Mouse (Mus musculus) MEL (cell line): ENCODE data around the gene Ubtd2. TPM values are rescaled to one million over a fixed set of nuclear protein-coding genes. Genes with fewer than 3 reads are reported as not detected.

Experiments
- DNase-seq: peaks from one replicate; pipeline ENCODE4 v3.0.0; 2011; ENCODE audit warnings: low read depth, low spot score
- H3K27ac ChIP-seq: 2 replicates; pipeline ENCODE4 v1.5.1; 2012; ENCODE audit warnings: low read depth, mild to moderate bottlenecking, control low read depth, low read length, moderate library complexity; ENCODE audit not compliant: control insufficient read depth
- H3K27me3 ChIP-seq, 2 experiments: fragments of 150-350 bp in 1 of 2; sonication (generic) in 1 of 2; 2 replicates each; pipeline ENCODE4 v1.6.1; 2012; ENCODE audit warnings: low read length in 2 of 2, mild to moderate bottlenecking in 2 of 2, improper control_type of control experiment in 1 of 2, moderate library complexity in 1 of 2; ENCODE audit not compliant: insufficient read depth in 2 of 2, control insufficient read depth in 1 of 2
- H3K36me3 ChIP-seq, 2 experiments: 2 replicates each; pipeline ENCODE4 v1.6.1; 2012 to 2014; ENCODE audit warnings: low read length in 2 of 2, improper control_type of control experiment in 1 of 2, inconsistent platforms in 1 of 2, mild to moderate bottlenecking in 1 of 2; ENCODE audit not compliant: insufficient read depth in 2 of 2, control insufficient read depth in 1 of 2
- H3K4me1 ChIP-seq, 2 experiments: fragments of 150-350 bp in 1 of 2; sonication (generic) in 1 of 2; 2 replicates each; pipeline ENCODE4 v1.6.1; 2012; ENCODE audit warnings: low read length in 2 of 2, improper control_type of control experiment in 1 of 2, mild to moderate bottlenecking in 1 of 2; ENCODE audit not compliant: insufficient read depth in 2 of 2, control insufficient read depth in 1 of 2
- H3K4me3 ChIP-seq, 2 experiments: fragments of 150-350 bp in 1 of 2; sonication (generic) in 1 of 2; 2 replicates each; pipeline ENCODE4 v1.5.1; 2012; ENCODE audit warnings: low read depth in 2 of 2, low read length in 2 of 2, mild to moderate bottlenecking in 2 of 2, moderate library complexity in 2 of 2, control low read depth in 1 of 2, improper control_type of control experiment in 1 of 2; ENCODE audit not compliant: control insufficient read depth in 1 of 2, insufficient read depth in 1 of 2
- H3K79me2 ChIP-seq: 2 replicates; pipeline ENCODE4 v1.6.1; 2012; ENCODE audit warnings: mild to moderate bottlenecking, low read length, moderate library complexity; ENCODE audit not compliant: control insufficient read depth, poor library complexity, insufficient read depth
- H3K9ac ChIP-seq: 2 replicates; pipeline ENCODE4 v1.6.1; 2012; ENCODE audit warnings: low read depth, mild to moderate bottlenecking, control low read depth, low read length, moderate library complexity; ENCODE audit not compliant: control insufficient read depth, poor library complexity, severe bottlenecking
- H3K9me3 ChIP-seq: fragments of 150-350 bp; sonication (generic); replicated peaks from 2 replicates; pipeline ENCODE4 v1.6.1; 2012; ENCODE audit warnings: mild to moderate bottlenecking, low read length, improper control_type of control experiment, moderate library complexity; ENCODE audit not compliant: insufficient read depth
- BHLHE40 ChIP-seq: IDR thresholded peaks from 2 replicates; pipeline ENCODE4 v1.6.1; 2012; ENCODE audit warnings: low read depth, mild to moderate bottlenecking, inconsistent platforms, low read length, improper control_type of control experiment, borderline replicate concordance
- CHD2 ChIP-seq: IDR thresholded peaks from 2 replicates; pipeline ENCODE4 v1.6.1; 2011; ENCODE audit warnings: low read length, improper control_type of control experiment
- CTCF ChIP-seq, 3 experiments: IDR thresholded peaks in 2 of 3; conservative IDR thresholded peaks in 1 of 3; 2 replicates each; pipeline ENCODE4 v1.5.1; 2011 to 2012; ENCODE audit warnings: low read length in 3 of 3, low read depth in 2 of 3, mild to moderate bottlenecking in 2 of 3, improper control_type of control experiment in 1 of 3, inconsistent platforms in 1 of 3, mixed read lengths in 1 of 3, moderate library complexity in 1 of 3; ENCODE audit not compliant: control insufficient read depth in 1 of 3, insufficient read depth in 1 of 3, poor library complexity in 1 of 3, severe bottlenecking in 1 of 3
- E2F4 ChIP-seq: IDR thresholded peaks from 2 replicates; pipeline ENCODE4 v1.6.1; 2011; ENCODE audit warnings: low read depth, low read length, improper control_type of control experiment, borderline replicate concordance
- ELF1 ChIP-seq: IDR thresholded peaks from 2 replicates; pipeline ENCODE4 v1.6.1; 2014; ENCODE audit warnings: low read depth, mild to moderate bottlenecking, inconsistent platforms, low read length, improper control_type of control experiment, moderate library complexity
- GABPA ChIP-seq: IDR thresholded peaks from 2 replicates; pipeline ENCODE4 v1.6.1; 2012; ENCODE audit warnings: low read depth, mild to moderate bottlenecking, inconsistent platforms, low read length, improper control_type of control experiment, moderate library complexity
- HCFC1 ChIP-seq: IDR thresholded peaks from 2 replicates; pipeline ENCODE4 v1.6.1; 2012; ENCODE audit warnings: low read depth, mild to moderate bottlenecking, inconsistent platforms, low read length, improper control_type of control experiment, moderate library complexity
- KAT2A ChIP-seq: conservative IDR thresholded peaks from 2 replicates; pipeline ENCODE4 v1.6.1; 2012; ENCODE audit warnings: low read depth, low read length, improper control_type of control experiment, inconsistent platforms
- MAX ChIP-seq: IDR thresholded peaks from 2 replicates; pipeline ENCODE4 v1.6.1; 2011; ENCODE audit warnings: low read length, improper control_type of control experiment
- MAZ ChIP-seq: IDR thresholded peaks from 2 replicates; pipeline ENCODE4 v1.6.1; 2012; ENCODE audit warnings: low read depth, mild to moderate bottlenecking, inconsistent platforms, low read length, improper control_type of control experiment
- MXI1 ChIP-seq: IDR thresholded peaks from 2 replicates; pipeline ENCODE4 v1.6.1; 2011; ENCODE audit warnings: mild to moderate bottlenecking, low read depth, low read length, improper control_type of control experiment
- MYB ChIP-seq: IDR thresholded peaks from 2 replicates; pipeline ENCODE4 v1.6.1; 2011; ENCODE audit warnings: mild to moderate bottlenecking, low read depth, low read length, improper control_type of control experiment
- MYC ChIP-seq: IDR thresholded peaks from 2 replicates; pipeline ENCODE4 v1.6.1; 2011; ENCODE audit warnings: low read depth, mild to moderate bottlenecking, low read length, improper control_type of control experiment, moderate library complexity
- NELFE ChIP-seq: IDR thresholded peaks from 2 replicates; pipeline ENCODE4 v1.6.1; 2011; ENCODE audit warnings: low read depth, low read length, improper control_type of control experiment
- NRF1 ChIP-seq: IDR thresholded peaks from 2 replicates; pipeline ENCODE4 v1.6.1; 2014; ENCODE audit warnings: low read depth, mild to moderate bottlenecking, inconsistent platforms, low read length, improper control_type of control experiment, moderate library complexity; ENCODE audit not compliant: poor library complexity, insufficient read depth, severe bottlenecking
- POLR2A ChIP-seq, 2 experiments: IDR thresholded peaks; 2 replicates each; pipeline ENCODE4 v1.6.1; 2011 to 2012; ENCODE audit warnings: low read length in 2 of 2, mild to moderate bottlenecking in 2 of 2, control low read depth in 1 of 2, improper control_type of control experiment in 1 of 2, low read depth in 1 of 2, moderate library complexity in 1 of 2; ENCODE audit not compliant: control insufficient read depth in 1 of 2, insufficient read depth in 1 of 2, poor library complexity in 1 of 2
- POLR2AphosphoS5 ChIP-seq: IDR thresholded peaks from 2 replicates; pipeline ENCODE4 v1.6.1; 2012; ENCODE audit warnings: low read depth, borderline replicate concordance, mild to moderate bottlenecking, inconsistent platforms, low read length, moderate library complexity, mixed read lengths
- RAD21 ChIP-seq: IDR thresholded peaks from 2 replicates; pipeline ENCODE4 v1.6.1; 2011; ENCODE audit warnings: mild to moderate bottlenecking, low read depth, low read length, improper control_type of control experiment
- RCOR1 ChIP-seq: IDR thresholded peaks from 2 replicates; pipeline ENCODE4 v1.6.1; 2012; ENCODE audit warnings: low read depth, mild to moderate bottlenecking, inconsistent platforms, low read length, improper control_type of control experiment
- SIN3A ChIP-seq: IDR thresholded peaks from 2 replicates; pipeline ENCODE4 v1.6.1; 2012; ENCODE audit warnings: low read length, improper control_type of control experiment, inconsistent platforms
- TCF12 ChIP-seq: IDR thresholded peaks from 2 replicates; pipeline ENCODE4 v1.6.1; 2014; ENCODE audit warnings: low read depth, mild to moderate bottlenecking, inconsistent platforms, low read length, improper control_type of control experiment, moderate library complexity
- UBTF ChIP-seq: IDR thresholded peaks from 2 replicates; pipeline ENCODE4 v1.6.1; 2012; ENCODE audit warnings: low read depth, mild to moderate bottlenecking, inconsistent platforms, low read length, improper control_type of control experiment, moderate library complexity, borderline replicate concordance; ENCODE audit not compliant: insufficient read depth
- USF2 ChIP-seq, 2 experiments: IDR thresholded peaks; 2 replicates each; pipeline ENCODE4 v1.6.1; 2011 to 2012; ENCODE audit warnings: improper control_type of control experiment in 2 of 2, low read length in 2 of 2, borderline replicate concordance in 1 of 2, inconsistent platforms in 1 of 2, low read depth in 1 of 2, mild to moderate bottlenecking in 1 of 2; ENCODE audit not compliant: insufficient read depth in 1 of 2
- ZKSCAN1 ChIP-seq: IDR thresholded peaks from 2 replicates; pipeline ENCODE4 v1.6.1; 2012; ENCODE audit warnings: low read depth, mild to moderate bottlenecking, inconsistent platforms, low read length, improper control_type of control experiment, moderate library complexity
- ZMIZ1 ChIP-seq: IDR thresholded peaks from 2 replicates; pipeline ENCODE4 v1.6.1; 2012; ENCODE audit warnings: low read depth, mild to moderate bottlenecking, inconsistent platforms, low read length, improper control_type of control experiment, moderate library complexity
- ZNF384 ChIP-seq: IDR thresholded peaks from 2 replicates; pipeline ENCODE4 v1.6.1; 2012; ENCODE audit warnings: low read depth, mild to moderate bottlenecking, inconsistent platforms, low read length, improper control_type of control experiment
- polyA plus RNA-seq, 2 experiments: library from polyadenylated mRNA; stranded (reverse) in 1 of 2; unstranded in 1 of 2; fragments of >175 nt in 1 of 2; fragments of >200 nt in 1 of 2; gene quantifications; 2 replicates each; pipeline versions ENCODE4 v1.2.1 to v1.2.4; 2012; ENCODE audit warnings: low replicate concordance in 2 of 2, low read depth in 1 of 2; ENCODE audit not compliant: insufficient read length in 2 of 2, insufficient read depth in 1 of 2, missing spikeins in 1 of 2
- total RNA-seq: library from RNA; depleted of rRNA; stranded (reverse); fragments of 300-350 nt; gene quantifications from 2 replicates; pipeline ENCODE4 v1.2.3, GENCODE M21; 2012

Gene Ubtd2
- total and polyA plus RNA-seq, 3 experiments: 25.7 to 28.7 TPM; not detected in 1

DNA sequence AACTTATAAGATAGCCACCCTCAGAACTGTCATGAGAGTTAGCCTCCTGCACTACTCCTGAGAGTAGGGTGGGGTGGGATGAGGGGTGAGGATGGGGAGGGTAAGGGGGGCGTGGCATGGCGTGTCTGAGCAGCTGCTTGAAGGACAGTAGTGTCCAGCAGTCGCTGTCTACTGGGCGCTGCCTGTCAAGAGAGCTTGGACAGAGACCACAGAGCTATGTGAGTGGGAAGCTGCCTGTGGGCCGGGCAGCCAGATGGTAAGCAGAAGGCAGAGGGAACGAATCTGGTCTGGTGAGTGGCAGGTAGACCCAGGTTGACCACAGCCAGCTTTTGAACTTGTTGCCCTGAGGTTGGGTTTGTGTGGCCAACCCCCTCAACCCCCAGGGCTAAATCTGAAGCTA is 85.3 kb downstream of the Ubtd2 start:
- DNase-seq: no peak
- Histone ChIP-seq H3K9ac (no peak overlapping the region), H3K36me3 (peaks cover 0 to 32% of the 10 kb centered on the region in 2 experiments; a peak in 2 of 4 replicates), H3K27ac (no peak overlapping the region), H3K4me1 (peaks cover 19 to 41% of the 10 kb centered on the region in 2 experiments), H3K9me3 (no peaks in the 10 kb centered on the region), H3K27me3 (no peaks in the 10 kb centered on the region), H3K4me3 (no peak overlapping the region), H3K79me2 (no peaks in the 10 kb centered on the region; the same call in 1 of the 2 replicates)
- no peak for TF ChIP-seq MAX
- TF ChIP-seq MXI1: no peak
- TF ChIP-seq E2F4: no peak
- no peak for TF ChIP-seq ZKSCAN1
- TF ChIP-seq BHLHE40: no peak
- TF ChIP-seq HCFC1: no peak
- TF ChIP-seq CTCF (IDR thresholded peaks at IDR 0.05 in 2 of 3, conservative IDR thresholded peaks at IDR 0.05 in 1 of 3; ENCODE audit: control insufficient read depth in 1 of 3, insufficient read depth in 1 of 3, low read depth in 2 of 3, low read length in 3 of 3, poor library complexity in 1 of 3, severe bottlenecking in 1 of 3): no peak
- no peak for TF ChIP-seq MYC
- TF ChIP-seq USF2 (IDR thresholded peaks at IDR 0.05; ENCODE audit: borderline replicate concordance in 1 of 2, insufficient read depth in 1 of 2, low read depth in 1 of 2, low read length in 2 of 2): no peak
- no peak for TF ChIP-seq RAD21
- TF ChIP-seq TCF12: no peak
- TF ChIP-seq KAT2A: no peak
- TF ChIP-seq ZNF384: no peak
- TF ChIP-seq RCOR1: no peak
- TF ChIP-seq MYB: no peak

DNA sequence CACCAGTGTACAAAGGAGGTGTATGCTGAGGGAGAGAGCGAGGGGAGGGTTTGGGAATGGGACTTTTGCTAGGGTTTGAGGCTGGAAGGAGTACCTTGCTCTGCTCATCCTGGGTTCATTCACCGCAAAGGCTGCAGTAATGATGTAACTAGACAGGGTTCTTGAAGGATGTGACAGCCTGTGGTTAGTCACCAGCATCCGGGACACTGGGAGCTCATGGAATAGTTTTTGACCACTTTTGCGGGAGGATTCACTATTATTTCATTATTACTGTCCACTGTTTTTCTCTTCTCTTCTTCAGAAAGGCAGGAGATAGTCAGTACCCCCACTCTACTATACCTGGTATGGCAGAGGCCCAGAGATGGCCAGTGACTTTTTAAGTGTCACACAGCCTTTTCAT is 87.0 kb downstream of the Ubtd2 start:
- Histone ChIP-seq H3K36me3 (peaks cover 0 to 32% of the 10 kb centered on the region in 2 experiments; a peak in 2 of 4 replicates), H3K27ac (peak overlapping the region; percentile 96), H3K79me2 (no peaks in the 10 kb centered on the region; the same call in 1 of the 2 replicates), H3K9me3 (no peaks in the 10 kb centered on the region), H3K4me1 (peaks cover 19 to 41% of the 10 kb centered on the region in 2 experiments), H3K4me3 (peak overlapping the region in 1 of 2 experiments; percentile 27; a peak in 1 of 4 replicates), H3K27me3 (no peaks in the 10 kb centered on the region), H3K9ac (peak overlapping the region; percentile 65)
- DNase-seq: peak; percentile 23
- TF ChIP-seq MAZ (no peak), RAD21 (no peak), BHLHE40 (no peak), MAX (no peak), SIN3A (no peak), POLR2A (IDR thresholded peaks at IDR 0.05; ENCODE audit: control insufficient read depth in 1 of 2, insufficient read depth in 1 of 2, low read depth in 1 of 2, low read length in 2 of 2, poor library complexity in 1 of 2) (no peak), RCOR1 (no peak), ELF1 (no peak), CHD2 (no peak), GABPA (no peak), TCF12 (no peak), NELFE (no peak), POLR2AphosphoS5 (no peak), ZMIZ1 (no peak), ZNF384 (no peak), UBTF (no peak), E2F4 (no peak), NRF1 (no peak)
